Mouse (Mus musculus): ENCODE measurements at regions not wholly inside any gene's neighbourhood (a gene's known extent, or its start where the extent isn't known, plus 50 kb on each side); places are given as distances from the start of the nearest gene placed in this dataset.

DNA sequence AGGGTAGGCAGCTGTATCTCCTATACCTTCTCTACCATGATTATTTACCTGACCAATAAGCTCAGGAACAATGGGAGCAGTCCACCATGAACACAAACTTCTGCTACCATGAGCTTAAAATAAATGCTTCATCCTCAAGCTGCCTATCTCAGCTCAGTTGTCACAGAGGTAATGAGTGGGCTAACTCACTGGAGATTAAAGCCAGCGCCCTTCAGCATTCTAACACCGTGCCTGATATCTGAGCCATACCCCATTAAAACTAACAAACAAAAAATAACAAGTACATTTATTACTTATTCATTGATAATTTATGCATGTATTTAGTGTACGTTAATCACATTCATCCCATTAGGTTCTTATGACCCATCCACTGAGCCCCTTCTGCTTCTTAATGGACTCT is 128.6 kb downstream of the Klf5 start:
- no peak for DNase-seq (ENCODE audit: extremely low read depth, insufficient read length, low spot score)

DNA sequence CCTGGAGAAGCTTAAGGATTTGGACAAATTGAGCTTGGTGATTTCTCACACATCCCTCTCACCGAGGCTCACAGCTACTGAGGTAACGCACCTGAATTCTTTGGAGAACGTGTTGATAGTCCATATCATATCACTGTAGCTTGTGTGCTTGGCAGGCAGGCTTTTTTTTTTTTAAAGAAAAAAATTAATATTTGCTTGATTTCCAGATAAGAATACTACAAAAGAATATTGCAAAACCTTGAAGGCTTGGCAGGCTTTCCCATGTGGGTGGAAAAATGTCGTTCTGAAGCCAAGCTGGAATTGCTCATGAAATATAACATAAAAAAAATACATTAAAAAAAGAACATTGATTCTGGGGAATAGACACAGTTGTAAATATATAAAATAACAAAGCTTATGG is 131.8 kb downstream of the Klf5 start:
- no peak for DNase-seq (ENCODE audit: extremely low read depth, insufficient read length, low spot score)

DNA sequence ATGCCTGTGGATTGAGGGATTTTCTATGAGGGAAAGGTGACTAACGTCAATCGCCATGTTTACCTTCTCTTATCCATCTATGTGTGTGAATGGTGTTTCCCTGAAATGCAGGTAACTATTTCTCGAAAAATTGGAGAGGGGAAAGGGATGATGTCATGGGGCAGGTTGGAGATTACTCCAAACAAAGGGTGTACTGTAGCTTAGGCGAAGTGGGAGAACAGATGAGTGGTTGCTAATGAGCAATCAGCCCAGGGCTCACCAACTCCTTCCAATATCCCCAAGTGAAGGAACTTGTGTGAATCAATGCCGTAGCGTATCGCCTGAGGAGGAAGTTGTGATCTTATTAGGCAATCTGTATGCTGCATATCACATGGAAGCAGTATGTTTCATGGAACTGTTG is 133.2 kb downstream of the Klf5 start:
- no peak for DNase-seq (ENCODE audit: extremely low read depth, insufficient read length, low spot score)

DNA sequence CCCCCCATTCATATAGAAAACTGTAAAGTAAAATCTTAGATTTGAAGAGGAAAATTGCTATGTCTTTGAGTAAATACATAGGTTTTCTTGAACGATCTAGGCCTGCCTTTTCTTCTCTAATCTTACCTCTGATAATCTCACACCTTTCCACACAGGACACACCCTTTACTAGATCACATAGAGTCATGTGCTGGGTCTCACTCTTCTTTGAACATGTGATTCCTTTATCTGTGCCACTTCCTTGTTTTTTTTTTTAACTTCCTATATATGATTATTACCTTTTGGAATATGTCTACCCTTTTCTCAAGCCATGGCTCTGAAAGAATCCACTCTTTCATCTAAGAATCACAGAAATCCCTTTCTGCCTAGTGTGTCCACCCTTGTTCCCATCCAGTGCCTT is 136.2 kb downstream of the Klf5 start:
- no peak for DNase-seq (ENCODE audit: extremely low read depth, insufficient read length, low spot score)

DNA sequence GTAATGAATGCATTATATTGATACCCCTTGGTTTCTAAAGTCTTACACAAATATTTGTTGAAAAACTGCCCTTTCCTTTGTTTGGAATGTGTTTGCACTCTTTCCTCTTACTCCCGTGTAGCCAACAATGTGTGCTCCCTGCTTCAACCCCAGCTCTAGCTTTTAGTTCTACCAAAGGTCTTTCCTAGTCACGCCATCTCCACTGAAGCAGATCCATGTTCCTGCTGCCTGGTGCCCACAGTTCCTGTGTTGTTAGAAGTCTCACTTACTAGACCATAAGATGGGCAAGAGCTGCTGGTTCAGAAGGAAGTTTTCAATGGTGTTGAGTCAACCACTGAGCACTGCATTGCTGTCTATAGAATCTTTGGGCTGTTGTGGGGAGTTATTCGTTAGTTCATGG is 137.0 kb downstream of the Klf5 start:
- no peak for DNase-seq (ENCODE audit: extremely low read depth, insufficient read length, low spot score)

DNA sequence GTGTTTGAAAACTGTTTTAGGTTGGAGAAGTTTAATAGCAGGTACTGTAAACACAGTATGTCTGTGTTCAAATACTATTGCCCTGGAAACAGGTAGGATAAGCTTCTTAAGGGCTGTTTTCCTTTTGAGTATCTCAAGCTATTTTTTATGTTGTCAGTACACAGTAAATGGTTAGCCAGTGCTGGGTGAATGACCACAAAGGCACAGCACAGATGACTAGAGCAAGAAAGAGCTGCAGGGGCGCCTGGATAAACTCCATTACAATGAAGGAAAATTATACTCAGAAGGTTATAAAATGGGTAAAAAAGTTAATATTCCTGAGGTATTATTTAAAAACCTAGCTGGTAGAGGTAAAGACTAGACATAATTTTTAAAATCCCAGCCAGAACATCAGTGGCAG is 137.6 kb downstream of the Klf5 start:
- DNase-seq (ENCODE audit: extremely low read depth, insufficient read length, low spot score) = no peak

DNA sequence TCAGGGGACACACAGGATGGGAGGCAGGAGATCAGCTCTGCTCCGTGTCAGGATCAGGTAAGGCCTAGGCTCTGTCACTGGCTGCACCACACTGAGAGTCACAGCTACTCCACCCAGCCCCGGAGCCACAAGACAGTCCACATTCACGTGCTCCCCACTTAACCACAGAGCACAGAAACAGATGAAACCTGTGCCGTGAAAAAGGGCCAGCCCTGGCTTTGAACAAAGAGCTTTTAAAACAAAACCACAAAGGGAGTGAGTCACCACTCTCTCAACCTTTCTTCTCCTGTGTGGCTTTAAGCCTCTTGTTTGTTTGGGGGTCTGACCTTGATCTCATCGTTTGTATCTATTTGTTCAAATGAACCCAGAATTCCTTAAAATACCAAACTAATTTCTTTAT is 150.6 kb downstream of the Klf5 start:
- peak; percentile 33 for DNase-seq (ENCODE audit: extremely low read depth, insufficient read length, low spot score)

DNA sequence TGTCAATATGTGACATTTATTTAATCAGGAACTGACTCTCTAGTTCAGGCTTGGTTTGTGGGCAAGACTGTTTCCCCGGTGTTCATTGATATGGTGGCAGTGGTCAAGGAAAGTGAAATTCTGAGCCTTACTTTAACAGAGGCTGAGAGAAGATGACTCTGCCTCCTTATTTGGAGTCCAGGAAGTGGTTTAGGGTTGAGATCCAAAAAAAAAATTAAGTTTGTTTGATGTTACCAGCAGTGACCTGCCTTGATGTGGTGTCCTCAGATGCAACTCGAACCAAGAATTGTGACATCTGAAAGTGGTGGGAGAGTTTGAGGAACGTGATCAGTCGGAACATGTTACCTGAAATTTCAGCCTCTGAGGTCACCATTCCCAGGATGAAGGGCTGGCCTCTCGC is 151.4 kb downstream of the Klf5 start:
- peak; percentile 6 for DNase-seq (ENCODE audit: extremely low read depth, insufficient read length, low spot score)

DNA sequence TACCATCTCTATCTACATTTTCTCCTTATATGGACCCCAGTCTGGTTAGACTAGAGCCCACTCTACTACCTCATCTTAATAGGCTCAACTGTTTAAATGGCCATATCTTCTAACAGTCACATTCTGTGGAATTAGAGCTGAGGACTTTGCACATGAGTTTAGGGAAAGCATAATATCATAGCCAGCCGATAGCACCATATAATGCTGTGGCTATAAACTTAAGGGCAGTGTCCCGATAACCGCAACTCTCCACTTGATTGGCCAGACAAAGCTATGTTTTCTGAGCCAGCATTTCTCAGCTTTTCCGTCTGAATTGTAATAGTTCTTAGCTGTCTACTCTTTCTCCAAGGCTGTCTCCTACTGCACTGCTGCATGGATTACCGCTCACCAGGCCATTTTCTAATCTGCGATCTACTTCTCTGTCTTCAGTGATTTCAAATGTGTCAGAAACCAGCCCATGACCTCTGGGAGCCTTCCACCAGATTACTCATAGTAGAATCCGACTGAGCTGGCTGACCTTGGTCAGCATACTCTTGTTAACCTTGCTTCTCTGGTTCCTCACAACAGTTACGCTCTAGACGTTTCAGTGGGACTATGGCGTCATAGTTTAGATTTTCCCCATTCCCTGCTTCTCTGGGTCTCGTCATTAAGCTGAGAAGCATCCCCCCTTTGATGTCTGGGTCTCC is 152.8 kb downstream of the Klf5 start:
- no peak for DNase-seq (ENCODE audit: extremely low read depth, insufficient read length, low spot score)

DNA sequence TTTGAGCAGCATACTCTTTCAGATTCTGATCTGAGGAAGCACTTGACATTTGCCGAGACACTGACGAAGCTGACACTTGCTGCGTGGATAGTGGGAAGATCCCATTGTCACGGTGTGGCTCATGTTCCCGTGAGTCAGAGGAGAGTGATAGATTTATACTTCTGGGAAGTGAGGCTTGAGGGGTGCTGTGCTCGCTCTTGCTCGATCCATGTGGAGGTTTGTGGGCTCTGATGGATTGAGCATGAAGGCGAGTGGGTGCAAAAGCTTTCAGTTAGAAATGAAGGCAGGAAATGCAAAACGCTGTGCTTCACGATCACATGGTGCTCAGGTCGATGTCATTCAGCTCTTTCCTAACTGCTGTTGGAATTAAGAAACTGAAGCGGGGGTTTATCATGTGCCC is 155.4 kb downstream of the Klf5 start:
- no peak for DNase-seq (ENCODE audit: extremely low read depth, insufficient read length, low spot score)

DNA sequence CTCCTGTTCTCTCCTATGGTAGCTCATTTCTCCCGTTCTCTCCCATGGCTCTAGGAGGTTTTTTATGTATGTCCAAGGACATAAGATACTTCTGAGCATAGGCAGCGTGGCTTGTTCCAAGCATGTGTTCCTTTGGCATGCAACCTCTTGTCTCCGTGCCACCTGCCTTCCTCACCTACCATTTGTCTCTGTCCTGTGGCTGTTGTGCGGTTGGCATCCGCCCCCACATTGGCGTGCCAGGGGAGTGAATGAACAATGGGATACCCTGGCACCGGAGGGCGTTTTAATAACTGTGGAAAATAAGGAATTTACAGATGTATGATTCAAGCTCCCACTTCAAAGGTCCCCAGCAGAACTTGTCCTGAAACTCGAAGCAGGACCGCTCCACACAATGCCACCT is 158.1 kb downstream of the Klf5 start:
- DNase-seq (ENCODE audit: extremely low read depth, insufficient read length, low spot score) = peak; percentile 26

DNA sequence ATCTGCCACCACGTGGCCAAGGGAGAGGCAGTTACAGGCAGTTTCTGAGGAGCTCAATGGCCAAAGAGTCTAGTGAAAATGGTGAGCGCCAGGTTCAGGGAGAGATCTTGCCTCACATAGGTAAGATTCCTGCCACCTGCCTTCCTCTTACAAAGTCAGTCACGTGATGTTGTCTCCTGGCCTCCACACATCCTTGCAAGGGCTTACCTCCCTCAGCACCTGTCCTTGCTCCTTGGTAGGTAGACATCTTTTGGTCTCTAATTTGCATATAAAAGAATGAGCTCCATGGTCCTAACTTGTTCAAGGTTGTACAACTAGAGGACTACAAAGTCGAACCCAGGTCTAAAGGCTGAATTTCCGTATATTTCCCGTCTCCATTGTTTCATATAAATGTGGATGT is 159.1 kb downstream of the Klf5 start:
- no peak for DNase-seq (ENCODE audit: extremely low read depth, insufficient read length, low spot score)

DNA sequence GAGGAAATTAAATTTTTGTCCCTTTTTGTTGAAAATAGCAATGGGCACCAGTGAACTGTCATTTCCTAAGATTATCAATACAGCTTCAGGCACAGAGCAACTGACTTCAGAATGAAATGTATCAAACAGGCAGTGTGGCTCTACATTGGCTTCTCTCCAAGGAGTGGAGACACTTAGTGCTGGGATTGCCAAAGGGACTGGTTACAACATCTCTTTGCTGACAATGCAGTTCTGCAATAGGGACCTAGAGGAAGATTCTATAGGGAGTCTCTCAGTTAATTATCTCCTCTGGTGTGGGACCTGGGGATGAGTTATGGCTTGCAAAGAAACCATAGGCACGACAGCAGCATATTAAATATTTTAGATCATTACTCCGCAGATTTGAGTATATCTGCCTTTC is 173.6 kb downstream of the Klf5 start:
- DNase-seq (ENCODE audit: extremely low read depth, insufficient read length, low spot score) = no peak

DNA sequence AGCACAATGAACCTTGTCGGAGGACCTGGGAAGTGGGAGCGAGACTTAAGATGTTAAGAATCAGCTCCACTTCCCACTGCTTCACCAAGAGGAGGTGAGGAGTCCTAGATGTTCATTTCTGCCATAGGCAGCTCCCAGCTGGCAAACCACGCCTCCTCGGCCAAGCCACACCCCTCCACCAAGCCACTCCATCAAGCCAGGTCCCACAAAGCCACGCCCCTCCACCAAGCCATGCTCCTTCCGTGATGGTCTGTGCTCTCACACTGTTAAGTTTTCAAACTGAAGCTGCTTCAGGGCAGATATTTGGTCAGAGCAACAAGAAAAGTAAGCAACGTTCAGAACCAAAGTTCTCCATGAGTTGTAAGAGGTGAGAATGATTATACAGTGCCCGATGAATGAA is 176.8 kb downstream of the Klf5 start:
- no peak for DNase-seq (ENCODE audit: extremely low read depth, insufficient read length, low spot score)

DNA sequence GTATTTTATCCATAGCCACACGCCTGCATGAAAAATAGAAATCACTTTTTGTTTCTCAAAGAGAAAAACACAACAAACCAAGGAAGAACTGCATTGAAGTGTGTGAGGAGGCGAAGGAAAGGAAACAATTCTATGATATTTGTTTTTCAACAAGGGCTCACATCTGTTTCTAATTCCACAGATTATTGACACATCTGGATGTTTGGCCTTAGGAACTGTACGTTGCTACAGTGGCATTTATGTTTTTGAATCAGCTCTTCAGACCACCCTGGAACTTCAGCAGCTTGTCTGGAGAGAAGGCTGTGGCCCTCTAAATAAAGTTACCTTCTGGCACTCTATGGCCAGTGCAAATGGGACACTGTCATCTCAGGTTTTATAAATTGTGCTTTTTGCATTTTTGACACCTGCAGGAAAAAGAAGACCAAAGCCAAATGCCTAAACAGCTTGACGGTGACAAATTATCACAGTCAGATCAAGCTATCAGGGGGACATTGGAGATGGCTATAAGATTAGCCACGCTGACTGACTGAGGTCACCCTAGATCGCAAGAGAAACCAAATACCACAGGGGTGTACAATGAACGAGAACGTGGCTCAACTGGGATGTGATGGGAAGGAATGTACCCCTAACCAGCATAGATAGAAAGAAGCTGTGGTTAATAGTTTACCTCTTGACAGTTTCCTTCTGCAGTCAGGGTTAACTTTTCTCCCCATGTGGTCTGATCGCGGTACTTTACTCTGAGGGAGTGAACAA is 182.0 kb downstream of the Klf5 start:
- DNase-seq (ENCODE audit: extremely low read depth, insufficient read length, low spot score) = no peak

DNA sequence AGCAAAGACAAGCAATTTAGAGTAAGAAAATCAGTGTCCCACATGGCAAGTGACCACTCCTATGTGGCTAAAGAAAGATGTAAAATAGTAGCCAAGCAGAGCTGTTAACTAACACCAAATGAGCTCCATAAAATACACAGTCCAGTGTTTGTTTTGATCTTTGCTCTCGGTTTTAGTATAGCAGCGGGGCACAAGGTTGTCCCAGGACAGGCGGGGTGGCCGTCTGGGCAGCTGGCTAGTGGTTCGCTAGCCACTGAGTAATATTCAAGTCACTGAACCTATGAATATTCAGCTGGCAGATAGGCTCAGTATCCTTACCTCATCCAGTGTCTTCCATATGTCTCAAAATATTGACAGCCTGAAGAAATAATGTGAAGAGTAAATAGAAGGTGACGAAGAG is 189.5 kb downstream of the Klf5 start:
- no peak for DNase-seq (ENCODE audit: extremely low read depth, insufficient read length, low spot score)

DNA sequence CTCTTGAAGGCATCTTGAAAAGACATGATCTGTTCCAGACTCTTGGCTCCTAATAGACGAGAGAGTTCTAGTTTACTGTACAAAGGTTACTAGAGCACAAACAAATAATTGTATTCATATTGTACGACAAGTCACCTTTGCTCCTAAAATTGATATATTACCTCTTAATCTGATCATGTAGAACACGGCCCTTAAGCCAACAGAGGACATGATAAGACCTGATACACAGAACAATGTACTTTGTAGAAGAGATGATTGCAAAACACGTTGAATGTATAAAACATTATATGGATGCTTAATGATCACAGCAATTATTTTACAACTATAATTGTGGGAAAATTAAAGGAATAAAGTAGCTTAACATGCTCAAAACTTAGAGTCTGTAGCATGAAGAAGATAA is 194.7 kb downstream of the Klf5 start:
- no peak for DNase-seq (ENCODE audit: extremely low read depth, insufficient read length, low spot score)

DNA sequence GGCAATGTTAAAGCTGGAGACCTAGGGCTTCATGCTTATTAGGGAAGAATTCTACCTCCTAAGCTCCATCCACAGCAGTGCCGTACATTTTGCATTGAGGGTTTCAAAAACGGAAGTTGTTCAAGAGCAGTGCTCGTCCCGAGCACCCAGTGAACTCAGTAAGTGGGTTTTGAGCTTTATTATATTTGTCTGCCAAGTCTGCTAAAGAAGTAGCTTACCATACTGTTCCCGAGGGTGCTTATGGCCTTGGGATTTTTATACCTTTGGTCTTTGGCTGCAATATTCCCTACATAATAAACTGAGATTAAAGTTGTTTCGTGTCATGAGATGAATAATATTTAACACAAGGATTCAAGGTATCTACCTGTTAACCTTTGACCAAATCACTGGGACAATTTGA is 195.2 kb downstream of the Klf5 start:
- DNase-seq (ENCODE audit: extremely low read depth, insufficient read length, low spot score) = no peak

DNA sequence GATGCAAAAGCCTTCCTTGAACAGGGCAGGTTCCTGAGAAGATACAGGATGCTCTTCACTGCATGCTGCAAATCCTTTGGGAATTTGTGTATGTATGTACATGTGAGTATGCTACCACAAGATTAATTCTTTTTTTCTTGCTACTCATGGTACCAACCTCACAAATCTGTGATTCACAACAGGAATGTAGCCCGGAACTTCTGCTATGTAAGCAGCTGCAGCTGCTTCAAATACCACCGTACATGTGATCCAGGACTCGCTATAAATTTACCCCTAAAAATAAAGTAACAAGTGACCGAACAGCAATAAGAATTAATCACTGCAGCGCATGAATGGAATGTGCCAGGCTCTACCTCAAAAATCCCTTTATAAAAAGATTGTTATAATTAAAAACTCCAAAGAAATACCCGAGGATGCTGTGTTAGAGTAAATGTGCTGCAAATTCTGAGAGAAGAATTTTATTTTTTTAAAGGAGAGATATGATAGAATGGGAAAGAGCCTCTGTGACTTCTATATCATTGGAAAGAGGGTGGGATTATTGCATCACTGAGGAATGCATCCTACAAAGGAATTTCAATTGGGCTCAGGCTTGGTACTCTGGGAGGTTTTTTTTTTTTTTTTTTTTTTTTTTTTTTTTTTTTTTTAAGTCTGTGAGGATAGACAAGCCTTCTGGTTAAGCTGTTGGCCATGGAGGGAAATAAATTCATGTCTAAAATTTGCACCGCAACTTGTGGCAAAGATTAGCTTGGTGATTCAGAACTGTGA is 201.2 kb downstream of the Klf5 start:
- DNase-seq (ENCODE audit: extremely low read depth, insufficient read length, low spot score) = no peak

DNA sequence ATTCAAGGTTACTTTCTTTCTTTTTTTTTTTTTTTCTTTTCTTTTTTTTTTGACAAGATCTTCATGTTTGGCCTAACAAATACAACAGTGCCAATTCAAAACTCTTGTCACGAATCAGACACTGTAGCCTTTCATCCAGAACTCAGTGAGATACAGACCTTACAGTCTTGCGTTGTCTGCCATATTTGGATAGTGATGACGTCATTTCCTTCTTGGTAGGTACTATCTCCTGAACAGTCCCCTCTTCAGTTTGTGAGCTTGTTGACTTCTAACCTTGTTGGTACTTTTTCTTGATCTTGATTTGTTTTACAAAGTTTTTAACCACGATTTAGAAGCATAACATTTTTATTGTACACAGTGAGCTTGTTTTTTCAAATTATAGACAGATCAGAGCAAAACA is 206.4 kb downstream of the Klf5 start:
- no peak for DNase-seq (ENCODE audit: extremely low read depth, insufficient read length, low spot score)

DNA sequence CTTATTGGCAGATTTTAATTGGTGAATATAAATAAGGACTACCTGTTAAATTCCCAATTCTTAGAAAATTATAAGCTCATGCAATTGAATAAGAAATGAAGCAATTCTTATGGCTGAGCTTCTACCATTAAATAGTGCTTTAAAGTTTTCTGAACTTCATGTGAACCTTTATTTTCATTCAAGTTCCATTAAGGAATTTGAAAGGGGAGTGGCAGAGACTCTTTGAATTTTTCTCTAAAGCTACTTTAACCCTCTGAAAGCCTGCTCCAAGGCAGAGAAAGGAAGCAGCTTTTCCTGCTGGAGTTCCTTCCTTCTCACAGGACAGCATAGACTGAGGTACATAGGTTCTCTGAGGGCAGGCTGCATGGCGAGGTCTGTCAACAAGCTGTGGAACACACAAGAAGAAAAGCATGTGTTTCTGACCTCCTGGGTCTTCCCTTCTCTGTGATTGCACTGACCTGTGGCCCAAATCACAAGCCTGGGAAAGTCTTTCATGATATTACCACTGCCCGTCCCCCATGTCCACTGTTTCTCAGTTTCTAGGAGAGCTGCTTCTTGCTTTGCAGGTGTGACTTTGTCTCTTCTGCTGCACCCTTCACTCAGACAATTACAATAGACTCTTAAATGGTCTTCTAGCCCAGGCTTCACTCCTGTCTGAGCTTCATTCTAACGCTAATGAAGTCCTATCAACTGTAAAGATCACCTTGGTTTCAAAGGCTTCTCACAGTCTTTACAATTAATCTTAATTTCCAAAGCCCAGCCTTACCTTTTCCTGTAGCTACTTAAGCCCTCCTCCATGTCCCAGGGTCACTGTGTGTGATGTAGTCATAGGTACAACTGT is 211.4 kb downstream of the Klf5 start:
- DNase-seq (ENCODE audit: extremely low read depth, insufficient read length, low spot score) = no peak

All from 3134 (cell line).